Mouse (Mus musculus) left cerebral cortex, adult 8-10 months (tissue): ENCODE measurements around the gene Aldoart2. TPM values are rescaled to one million over a fixed set of nuclear protein-coding genes. Genes with fewer than 3 reads are reported as not detected.
"Not testable (repeated sequence)": the region's sequence is repeated elsewhere in the genome, so short reads cannot be mapped to it uniquely, and the experiment has no call there.

Experiments
- DNase-seq, 2 experiments: peaks; one replicate each; pipeline ENCODE4 v3.0.0; 2022; ENCODE audit warnings: low spot score in 2 of 2
- total RNA-seq, 4 experiments: library from RNA; stranded (reverse); gene quantifications; 2 replicates each; pipeline ENCODE4 v1.2.4; 2022

Gene Aldoart2
- total RNA-seq, 4 experiments from 2014 or later: not detected

DNA sequence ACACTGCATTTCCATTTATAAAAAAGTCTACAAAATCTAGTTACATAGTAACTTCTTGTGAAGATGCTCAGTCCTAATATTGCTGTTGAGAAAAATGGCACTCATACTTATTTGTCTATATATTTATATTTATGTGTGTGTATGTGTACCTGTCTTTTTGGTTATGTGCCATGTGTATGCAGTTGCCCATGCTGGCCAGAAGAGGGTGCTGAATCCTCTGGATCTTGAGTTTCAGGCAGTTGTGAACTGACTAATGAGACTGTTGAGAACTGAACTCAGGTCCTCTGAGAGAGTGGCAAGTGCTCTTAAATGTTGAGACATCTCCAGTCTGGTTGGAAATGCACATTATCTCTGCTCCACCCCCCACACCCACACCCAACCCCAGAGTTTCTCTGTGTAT is 8.1 kb downstream of the Aldoart2 start:
- no peak for DNase-seq

DNA sequence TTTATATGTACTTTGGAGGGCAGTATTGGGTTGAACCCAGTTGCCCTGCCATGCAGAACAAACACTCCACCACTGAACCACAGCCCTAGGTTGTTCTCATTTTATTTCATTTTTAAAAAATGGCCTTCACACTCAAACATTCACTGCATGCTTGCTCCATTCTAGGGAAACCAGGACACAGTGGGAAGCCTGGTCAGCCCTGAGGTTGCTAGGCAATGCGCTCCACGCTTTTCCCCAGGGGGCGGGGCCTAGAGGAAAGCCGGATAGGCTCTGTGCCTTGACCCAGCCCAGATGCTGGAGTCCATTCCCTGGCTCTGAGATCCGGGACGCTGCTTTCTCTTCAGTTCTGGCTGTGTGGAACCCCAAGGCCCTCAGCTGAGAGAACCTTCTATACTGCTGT is 8.8 kb downstream of the Aldoart2 start:
- DNase-seq: no peak

DNA sequence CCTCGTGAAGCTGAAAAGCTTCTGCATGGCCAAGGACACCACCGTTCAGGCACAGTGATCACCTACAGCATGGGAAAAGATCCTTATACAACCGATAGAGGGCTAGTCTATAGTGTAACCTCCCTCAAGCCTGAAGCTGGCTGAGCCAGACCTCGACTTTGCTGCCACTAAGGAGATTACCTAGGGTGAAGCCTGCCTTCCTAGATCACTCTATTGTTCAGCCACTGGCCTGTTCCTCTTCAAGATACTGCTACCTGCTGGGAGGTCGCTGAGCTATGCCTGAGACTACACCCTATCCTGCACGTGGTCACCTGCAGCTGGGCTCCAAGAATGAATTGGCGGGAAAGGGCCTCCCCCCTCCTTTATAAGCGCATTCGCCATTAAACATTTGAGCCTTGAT is 21.9 kb downstream of the Aldoart2 start:
- DNase-seq: not testable (repeated sequence)

DNA sequence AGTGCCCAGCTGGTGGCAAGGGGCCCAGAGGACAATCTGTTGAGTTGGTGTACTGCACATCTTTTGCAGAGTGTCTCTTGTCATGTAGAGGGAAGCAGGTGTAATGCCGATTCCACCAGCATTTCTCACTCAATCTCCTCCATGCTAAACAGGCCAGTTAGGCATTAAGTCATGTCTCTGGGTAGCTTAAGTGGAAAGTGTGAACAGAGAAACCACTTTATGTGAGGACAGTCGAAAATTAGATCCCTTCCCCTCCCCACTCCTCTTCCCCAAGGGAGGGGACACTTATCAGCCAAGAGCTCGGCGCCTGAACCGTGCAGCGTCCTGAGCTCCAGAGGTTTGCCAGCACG is 33.5 kb downstream of the Aldoart2 start:
- no peak for DNase-seq

DNA sequence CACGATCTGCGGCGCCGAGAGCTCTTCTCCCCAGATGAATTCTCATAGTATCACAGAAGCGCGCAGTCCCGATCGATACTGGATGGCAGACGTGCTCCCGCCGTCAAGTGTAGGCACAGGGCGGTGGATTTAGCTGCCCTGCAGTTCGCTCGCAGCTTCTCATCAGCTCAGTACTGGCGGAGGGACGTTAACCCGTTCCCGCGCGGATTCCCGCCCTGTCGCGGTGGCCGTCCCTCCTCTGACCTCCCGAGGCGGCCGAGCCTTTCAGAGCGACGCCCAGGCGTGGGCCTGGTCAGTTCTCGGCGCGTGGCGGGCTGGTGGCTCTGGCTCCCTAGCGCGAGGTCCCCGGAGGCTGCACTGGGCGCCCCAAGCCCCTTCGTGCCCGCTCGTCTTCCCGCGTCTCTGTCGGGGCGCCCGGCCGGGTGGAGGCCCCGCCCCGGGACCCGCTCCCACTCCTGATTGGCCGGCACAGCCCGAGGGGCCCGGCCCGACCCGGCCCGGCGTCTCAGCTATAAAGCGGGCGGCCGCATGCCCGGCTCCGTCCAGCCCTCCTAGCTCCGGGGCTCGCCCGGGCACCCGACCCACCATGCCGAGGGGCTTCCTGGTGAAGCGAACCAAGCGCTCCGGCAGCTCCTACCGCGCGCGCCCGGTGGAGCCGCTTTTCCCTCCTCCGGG is 34.0 kb downstream of the Aldoart2 start, which contains the start of gene Insm2:
TSS of gene Insm2 (plus strand) at position 541 of the 675 bp plus-strand sequence.
- DNase-seq: no peak

DNA sequence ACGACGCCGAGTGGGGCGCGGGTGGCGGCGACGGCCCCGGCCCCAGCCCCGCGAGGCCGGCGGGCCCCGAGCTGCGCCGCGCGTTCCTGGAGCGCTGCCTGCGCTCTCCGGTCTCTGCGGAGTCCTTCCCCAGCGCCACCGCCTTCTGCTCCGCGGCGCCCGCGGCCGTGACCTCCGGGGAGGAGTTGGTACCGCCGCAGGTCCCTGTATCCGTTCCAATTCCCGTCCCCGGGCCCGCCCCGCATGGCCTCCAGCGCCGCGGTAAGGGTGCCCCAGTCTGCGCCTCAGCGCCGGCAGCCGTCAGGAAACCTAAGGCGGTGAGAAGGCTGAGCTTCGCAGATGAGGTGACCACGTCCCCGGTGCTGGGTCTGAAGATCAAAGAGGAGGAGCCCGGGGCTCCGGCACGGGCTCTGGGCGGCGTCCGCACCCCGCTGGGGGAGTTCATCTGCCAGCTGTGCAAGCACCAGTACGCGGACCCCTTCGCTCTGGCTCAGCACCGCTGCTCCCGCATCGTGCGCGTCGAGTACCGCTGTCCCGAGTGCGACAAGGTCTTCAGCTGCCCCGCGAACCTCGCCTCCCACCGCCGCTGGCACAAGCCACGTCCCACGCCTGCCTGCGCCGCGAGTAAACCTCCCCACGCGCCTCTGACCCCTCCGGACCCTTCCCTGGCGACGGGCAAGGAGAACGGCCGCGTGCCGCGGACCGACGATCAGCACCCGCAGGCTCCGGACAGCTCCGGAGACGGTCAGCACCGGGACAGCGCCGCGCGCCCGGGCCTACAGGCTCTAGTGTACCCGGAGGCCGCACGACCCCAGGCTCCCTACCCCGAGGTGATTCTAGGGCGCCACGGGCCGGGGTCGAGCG is 34.8 kb downstream of the Aldoart2 start:
- no peak for DNase-seq

DNA sequence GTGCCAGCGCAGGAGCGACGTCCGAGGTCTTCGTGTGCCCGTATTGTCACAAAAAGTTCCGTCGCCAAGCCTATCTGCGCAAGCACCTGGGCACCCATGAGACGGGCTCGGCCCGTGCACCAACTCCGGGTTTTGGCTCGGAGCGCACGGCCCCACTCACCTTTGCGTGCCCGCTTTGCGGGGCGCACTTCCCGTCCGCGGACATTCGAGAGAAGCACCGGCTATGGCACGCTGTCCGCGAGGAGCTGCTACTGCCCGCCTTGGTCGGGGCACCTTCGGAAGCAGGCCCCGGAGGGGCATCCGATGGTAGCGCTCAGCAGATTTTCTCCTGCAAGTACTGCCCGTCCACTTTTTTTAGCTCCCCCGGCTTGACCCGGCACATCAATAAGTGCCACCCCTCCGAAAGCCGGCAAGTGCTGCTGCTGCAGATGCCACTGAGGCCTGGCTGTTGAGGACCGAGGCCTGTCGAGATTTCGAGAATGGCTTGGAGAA is 35.5 kb downstream of the Aldoart2 start:
- DNase-seq: no peak

DNA sequence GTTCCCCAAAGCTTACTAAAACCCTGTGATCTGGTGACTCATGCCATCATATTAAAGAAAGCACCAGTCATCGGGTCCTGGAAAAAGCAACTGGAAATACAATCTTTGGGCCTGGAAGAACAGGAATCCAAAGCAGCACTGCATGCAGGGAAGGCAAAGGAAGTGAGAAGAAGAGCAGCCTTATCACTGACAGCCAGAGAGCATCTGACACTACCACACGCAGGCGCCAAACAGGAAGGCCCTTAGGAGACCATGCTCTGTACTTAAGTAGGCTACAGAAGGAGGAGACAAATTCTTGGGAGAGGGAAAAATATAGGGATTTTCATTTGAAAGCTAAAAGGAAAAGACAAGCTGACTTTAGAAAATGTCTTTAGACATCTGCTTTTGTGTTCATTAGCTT is 39.4 kb downstream of the Aldoart2 start:
- no peak for DNase-seq

DNA sequence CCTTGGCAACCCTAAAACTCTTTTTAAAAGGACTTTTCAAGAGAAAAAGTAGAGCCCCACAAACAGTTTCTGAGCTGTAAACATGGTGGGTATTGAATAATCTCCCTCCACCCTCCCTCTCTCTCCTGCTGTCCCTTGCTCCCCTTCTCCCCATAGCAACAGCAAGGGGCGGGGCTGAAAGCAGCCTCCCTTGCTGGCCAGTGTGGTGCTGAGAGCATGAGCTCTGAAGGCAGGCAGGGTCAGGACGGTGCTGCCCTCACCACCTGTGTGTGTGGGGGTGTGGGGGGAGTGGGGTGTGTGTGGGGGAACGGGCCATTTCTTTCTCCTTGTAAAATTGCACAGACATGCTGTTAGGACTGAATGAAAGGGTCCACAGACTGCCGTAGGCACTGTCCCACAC is 42.9 kb downstream of the Aldoart2 start:
- DNase-seq: no peak

DNA sequence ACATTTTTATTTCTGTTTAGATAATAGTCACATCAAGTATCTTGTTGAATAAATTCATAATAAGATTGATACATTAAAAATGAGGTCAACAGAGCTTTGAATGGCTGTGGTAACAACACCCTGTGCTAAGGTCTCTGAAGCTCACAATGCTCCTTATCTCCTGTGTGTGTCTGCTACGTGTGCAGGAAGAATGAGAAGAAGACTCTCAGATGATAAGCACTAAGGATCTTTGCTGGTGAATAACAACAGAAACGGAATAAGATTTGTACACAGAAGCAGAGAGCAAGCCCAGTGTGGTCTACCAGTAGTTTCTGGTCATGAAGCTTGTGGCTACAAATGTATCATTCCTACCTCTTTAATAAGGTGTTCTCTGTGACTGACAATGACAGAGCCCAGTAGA is 45.8 kb downstream of the Aldoart2 start:
- no peak for DNase-seq

Other genes with a start within 250 kb of the Aldoart2 start
- gene Psma6, start 181.0 kb upstream of the Aldoart2 start, total RNA-seq: 100 to 1,000 TPM; 137 to 150 (median 142) TPM
- gene Nfkbia, start 72.6 kb upstream of the Aldoart2 start, total RNA-seq: 10 to 100 TPM; 30.4 to 36.8 (median 35.1) TPM
- gene Insm2, start 34.2 kb downstream of the Aldoart2 start, total RNA-seq: under 1 TPM; 0.21 to 0.46 (median 0.24) TPM